Mouse (Mus musculus) lung, adult 2 months (tissue): Measurements from ENCODE around the gene Las1l.

ENCODE experiments used
- CTCF ChIP-seq: fragments of 200-500 bp; IDR thresholded peaks from 2 replicates; pipeline ENCODE4 v1.5.1; 2011; ENCODE audit warnings: mild to moderate bottlenecking, low read length, control low read depth; ENCODE audit not compliant: insufficient read depth
- POLR2A ChIP-seq: fragments of 200-500 bp; IDR thresholded peaks from 2 replicates; pipeline ENCODE4 v1.6.1; 2011; ENCODE audit warnings: low read depth, mild to moderate bottlenecking, control low read depth, low read length, borderline replicate concordance; ENCODE audit errors: extremely low read depth

- no peak for TF ChIP-seq POLR2A
- no peak for TF ChIP-seq CTCF
Observed at GRCm38 (mm10) chrX:95948135-95948534, 8.6 kb downstream of the Las1l start.
